Mouse (Mus musculus) thymus, adult 2 months (tissue): Measurements from ENCODE around the gene Srrm4.

Source experiments
- CTCF ChIP-seq: fragments of 200-500 bp; IDR thresholded peaks from 2 replicates; pipeline ENCODE4 v1.5.1; 2012; ENCODE audit warnings: mild to moderate bottlenecking, control low read depth, low read length, moderate library complexity, borderline replicate concordance; ENCODE audit not compliant: control insufficient read depth, poor library complexity, insufficient read depth; ENCODE audit errors: extremely low read depth
- POLR2A ChIP-seq: fragments of 200-500 bp; IDR thresholded peaks from 2 replicates; pipeline ENCODE4 v1.6.1; 2012; ENCODE audit warnings: mild to moderate bottlenecking, low read length, control low read depth, moderate library complexity; ENCODE audit not compliant: control insufficient read depth, poor library complexity, insufficient read depth; ENCODE audit errors: extremely low read depth

DNA sequence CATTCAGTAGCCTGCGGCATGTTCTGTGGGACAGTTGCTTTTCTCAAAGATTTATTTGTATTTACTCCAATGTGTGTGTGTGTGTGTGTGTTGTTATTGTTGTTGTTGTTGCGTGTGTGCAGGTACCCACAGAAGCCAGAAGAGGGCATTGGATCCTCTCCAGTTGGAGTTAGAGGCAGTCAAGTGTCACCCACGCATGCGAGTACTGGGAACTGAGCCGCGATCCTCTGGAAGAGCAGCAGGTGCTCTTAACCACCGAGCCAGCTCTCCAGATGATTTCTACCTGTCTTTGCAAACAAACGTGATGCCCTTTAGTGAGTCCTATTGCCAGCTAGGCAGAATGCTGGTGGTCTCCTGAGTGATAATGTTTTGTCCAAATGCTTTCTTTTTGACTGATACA lies 24.3 kb downstream of the Srrm4 start:
- no peak for TF ChIP-seq CTCF
- no peak for TF ChIP-seq POLR2A
